Mouse (Mus musculus) cerebellum, adult 9-10 months (tissue): ENCODE measurements around the gene Gprin3.
"Not testable (repeated sequence)": the region's sequence is repeated elsewhere in the genome, so short reads cannot be mapped to it uniquely, and the experiment has no call there.

Experiments used
- DNase-seq: peaks from one replicate; pipeline ENCODE4 v3.0.0; 2022

The Gprin3 gene

GRCm38 (mm10) chr6:59341146-59341545 is 84.9 kb downstream of the Gprin3 start:
- no peak for DNase-seq

- DNase-seq, result peak; percentile 99
Observed at GRCm38 (mm10) chr6:59328297-59328696, 97.8 kb downstream of the Gprin3 start.

GRCm38 (mm10) chr6:59315868-59316267 is 110.2 kb downstream of the Gprin3 start:
- no peak for DNase-seq

GRCm38 (mm10) chr6:59315090-59315489 is 111.0 kb downstream of the Gprin3 start:
- no peak for DNase-seq

GRCm38 (mm10) chr6:59313162-59313561 is 112.9 kb downstream of the Gprin3 start:
- DNase-seq, result no peak

- DNase-seq, result peak; percentile 66
Observed at GRCm38 (mm10) chr6:59311241-59311640, 114.9 kb downstream of the Gprin3 start.

GRCm38 (mm10) chr6:59304235-59304942 is 121.7 kb downstream of the Gprin3 start:
- DNase-seq, result not testable (repeated sequence)

- DNase-seq, result peak; percentile 75
Observed at GRCm38 (mm10) chr6:59303031-59303430, 123.1 kb downstream of the Gprin3 start.
